Mouse (Mus musculus) intestine, embryonic 14.5 days (tissue): ENCODE data around the gene Nipa1. TPM values are rescaled to one million over a fixed set of nuclear protein-coding genes. Genes with fewer than 3 reads are reported as not detected.
A peak's percentile ranks its signal among the peaks of the same experiment; 100 is the strongest.

Experiments
- ATAC-seq: fragments of 200-750 bp; cut with Nextera tagmentation; replicated peaks from 2 replicates; pipeline ENCODE4 v1.8.0; 2017; ENCODE audit warnings: low read depth, moderate number of reproducible peaks, moderate TSS enrichment, moderate library complexity; ENCODE audit not compliant: low FRiP score, low TSS enrichment
- DNase-seq: peaks from one replicate; pipeline ENCODE4 v3.0.0-alpha.2; 2018; ENCODE audit warnings: low spot score
- H3K27ac ChIP-seq: fragments of 300-500 bp; sonication (generic); 2 replicates; pipeline ENCODE4 v1.5.1; 2014; ENCODE audit warnings: low read depth, mild to moderate bottlenecking, control low read depth
- H3K27me3 ChIP-seq: fragments of 300-500 bp; sonication (generic); replicated peaks from 2 replicates; pipeline ENCODE4 v1.6.1; 2014; ENCODE audit warnings: low read length, control low read depth; ENCODE audit not compliant: control insufficient read depth, insufficient read depth
- H3K36me3 ChIP-seq: fragments of 300-500 bp; sonication (generic); 2 replicates; pipeline ENCODE4 v1.6.1; 2014; ENCODE audit warnings: low read length, control low read depth; ENCODE audit not compliant: control insufficient read depth, insufficient read depth
- H3K4me1 ChIP-seq: fragments of 300-500 bp; sonication (generic); replicated peaks from 2 replicates; pipeline ENCODE4 v1.6.1; 2014; ENCODE audit warnings: low read length, control low read depth, mixed read lengths; ENCODE audit not compliant: control insufficient read depth, insufficient read depth
- H3K4me2 ChIP-seq: fragments of 300-500 bp; sonication (generic); 2 replicates; pipeline ENCODE4 v1.6.1; 2014; ENCODE audit warnings: low read length
- H3K4me3 ChIP-seq: fragments of 300-500 bp; sonication (generic); 2 replicates; pipeline ENCODE4 v1.5.1; 2014; ENCODE audit warnings: low read depth, low read length, control low read depth, mixed read lengths
- H3K9ac ChIP-seq: fragments of 300-500 bp; sonication (generic); 2 replicates; pipeline ENCODE4 v1.6.1; 2014; ENCODE audit warnings: mild to moderate bottlenecking, low read length
- H3K9me3 ChIP-seq: fragments of 300-500 bp; sonication (generic); 2 replicates; pipeline ENCODE4 v1.6.1; 2016; ENCODE audit warnings: low read length, control low read depth; ENCODE audit not compliant: control insufficient read depth
- WGBS: fragments of 180-500 bp; shearing (Covaris S2); extraction: QIAGEN DNeasy Blood & Tissue Kit; methylation state at CpG from one replicate; pipeline ENCODE4 v1.1.7; 2014; 5-methylcytosine and 5-hydroxymethylcytosine counted together
- polyA plus RNA-seq: library from polyadenylated mRNA; unstranded; fragments of >200 nt; fragmentation: Nextera tagmentation; extraction: Ambion mirVana; gene quantifications from 2 replicates; pipeline ENCODE4 v1.2.1, GENCODE M21; 2014

Nipa1 gene
- polyA plus RNA-seq, result 6.0 and 6.5 TPM in 2 replicates

- Histone ChIP-seq H3K4me1 (peaks cover 5% of the 10 kb centered on the region; the same call in 1 of the 2 replicates), H3K27ac (no peak within 1 kb of the TSS), H3K9me3 (no peaks in the 10 kb centered on the region), H3K27me3 (no peaks in the 10 kb centered on the region), H3K36me3 (no peaks in the 10 kb centered on the region), H3K4me3 (peak within 1 kb of the TSS; percentile 73), H3K9ac (peak within 1 kb of the TSS; percentile 73), H3K4me2 (peak within 1 kb of the TSS; percentile 51)
- DNase-seq (no peak), ATAC-seq (no peak)
- WGBS, result 53% methylated on average over 3 of the region's 3 CpGs
Observed at GRCm38 (mm10) chr7:56019930-56020253, at the start of gene Nipa1. Gene Nipa1 (minus strand): TSS chr7:56019954.

GRCm38 (mm10) chr7:56066634-56067033 lies 46.9 kb upstream of the Nipa1 start:
- no peaks in the 10 kb centered on the region for H3K27me3 ChIP-seq
- no peak overlapping the region for H3K9ac ChIP-seq
- WGBS, result 97% methylated on average over 1 of the region's 1 CpGs
- H3K4me1 ChIP-seq, result no peaks in the 10 kb centered on the region
- no peak for ATAC-seq
- no peak overlapping the region for H3K4me2 ChIP-seq
- no peak for DNase-seq
- H3K4me3 ChIP-seq, result no peak overlapping the region
- H3K9me3 ChIP-seq, result no peaks in the 10 kb centered on the region
- no peak overlapping the region for H3K27ac ChIP-seq
- peaks cover 11% of the 10 kb centered on the region; the same call in 1 of the 2 replicates for H3K36me3 ChIP-seq

DNA sequence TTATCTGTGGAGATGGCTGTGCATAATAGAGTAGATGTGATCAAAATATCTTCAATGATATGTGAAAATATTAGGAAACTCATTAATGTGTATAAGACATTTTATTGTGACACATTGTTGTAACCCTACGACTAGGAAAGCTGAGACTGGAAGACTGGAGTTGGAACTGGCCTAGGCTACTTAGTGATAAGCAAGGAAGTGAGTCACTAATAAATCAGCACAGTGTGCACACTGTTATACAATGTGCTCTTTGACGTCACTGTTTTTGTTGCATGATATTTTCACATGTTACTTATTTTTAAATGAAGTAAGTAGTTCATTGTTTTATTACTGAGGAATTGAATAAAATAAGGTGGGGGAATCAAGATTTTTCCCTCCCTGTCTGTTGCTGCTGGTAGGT lies 46.4 kb upstream of the Nipa1 start:
- Histone ChIP-seq H3K27ac (no peak overlapping the region), H3K27me3 (no peaks in the 10 kb centered on the region), H3K9ac (no peak overlapping the region), H3K9me3 (no peaks in the 10 kb centered on the region), H3K4me1 (no peaks in the 10 kb centered on the region), H3K4me3 (no peak overlapping the region), H3K4me2 (no peak overlapping the region), H3K36me3 (peaks cover 11% of the 10 kb centered on the region; the same call in 1 of the 2 replicates)
- WGBS, result 60% methylated on average over 2 of the region's 2 CpGs
- DNase-seq (no peak), ATAC-seq (no peak)

DNA sequence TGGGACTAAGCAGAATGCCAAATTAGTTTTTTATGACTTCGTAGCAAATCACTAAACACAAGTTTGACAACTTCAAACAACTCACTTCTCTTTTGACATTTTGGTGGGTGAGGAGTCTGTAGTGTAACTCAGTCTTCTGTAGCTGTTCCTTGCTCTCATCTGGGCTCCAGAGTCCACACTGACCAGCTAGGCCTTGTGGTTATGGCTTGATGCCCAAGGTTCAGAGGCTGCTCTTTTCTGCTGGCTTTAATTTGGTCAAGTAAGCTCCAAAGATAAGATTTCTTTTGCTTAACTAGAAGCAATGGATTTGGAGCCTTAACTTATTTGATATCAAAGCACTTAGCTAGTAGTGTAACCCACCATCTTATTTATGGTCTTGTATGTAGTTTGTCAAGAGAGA lies 45.1 kb upstream of the Nipa1 start:
- WGBS, result 100% methylated on average over 1 of the region's 1 CpGs
- no peak for DNase-seq
- ATAC-seq, result no peak
- Histone ChIP-seq H3K27ac (no peak overlapping the region), H3K36me3 (0 out of 2 replicates have a peak, but pooled peaks cover 7% of the 10 kb centered on the region), H3K27me3 (no peaks in the 10 kb centered on the region), H3K9ac (no peak overlapping the region), H3K9me3 (no peaks in the 10 kb centered on the region), H3K4me2 (no peak overlapping the region), H3K4me1 (no peaks in the 10 kb centered on the region), H3K4me3 (no peak overlapping the region)

DNA sequence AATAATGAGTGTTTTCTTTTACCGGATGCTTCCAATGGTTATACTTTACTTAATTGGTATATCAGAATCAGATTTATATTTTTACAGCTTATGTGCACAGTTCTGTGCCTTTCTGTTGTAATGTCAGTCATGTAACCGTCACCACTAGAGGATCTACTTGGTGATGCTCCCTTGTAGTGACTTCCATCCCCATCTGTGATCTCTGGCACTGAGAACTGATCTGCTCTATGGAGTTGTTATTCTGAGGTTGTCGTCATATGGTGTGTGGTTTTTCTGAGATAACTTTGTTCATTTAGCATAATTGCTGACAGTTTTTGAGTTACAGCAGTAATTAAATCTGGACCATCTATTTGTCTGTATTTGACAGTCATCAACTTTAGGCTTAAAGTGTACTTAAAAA lies 35.6 kb upstream of the Nipa1 start:
- no peak overlapping the region for H3K27ac ChIP-seq
- peaks cover 6% of the 10 kb centered on the region for H3K4me1 ChIP-seq
- H3K36me3 ChIP-seq, result peaks cover 16% of the 10 kb centered on the region; the same call in 1 of the 2 replicates
- ATAC-seq (no peak), DNase-seq (no peak)
- no peak overlapping the region for H3K9ac ChIP-seq
- no peak overlapping the region for H3K4me3 ChIP-seq
- H3K27me3 ChIP-seq, result no peaks in the 10 kb centered on the region
- H3K9me3 ChIP-seq, result no peaks in the 10 kb centered on the region
- WGBS, result 89% methylated on average over 3 of the region's 3 CpGs
- no peak overlapping the region for H3K4me2 ChIP-seq

DNA sequence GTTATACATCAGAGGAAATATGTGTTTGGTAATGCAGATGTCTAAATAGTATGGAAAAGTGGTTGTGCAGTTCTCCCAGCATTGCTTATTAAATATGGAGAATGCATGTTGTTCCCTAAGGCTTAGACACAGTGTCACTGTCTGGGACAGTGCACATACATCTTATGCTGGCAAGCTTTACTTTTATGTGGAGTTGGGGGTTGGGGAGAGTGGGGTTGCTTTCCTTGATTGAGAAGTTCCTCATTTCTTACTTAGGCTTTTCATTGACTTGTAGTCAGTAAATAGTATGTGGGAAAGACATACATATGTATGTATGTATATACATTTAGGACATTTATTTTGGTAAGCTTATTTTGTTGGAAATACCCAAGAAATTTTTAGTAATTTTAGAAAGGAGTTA lies 33.2 kb upstream of the Nipa1 start:
- no peak for ATAC-seq
- H3K27ac ChIP-seq, result no peak overlapping the region

GRCm38 (mm10) chr7:56050487-56050911 lies 30.7 kb upstream of the Nipa1 start:
- under 1% methylated on average over 18 of the region's 18 CpGs for WGBS
- Histone ChIP-seq H3K9ac (peak overlapping the region; percentile 68), H3K27me3 (no peaks in the 10 kb centered on the region), H3K9me3 (no peaks in the 10 kb centered on the region), H3K4me2 (peak overlapping the region; percentile 74), H3K27ac (peak overlapping the region; percentile 82), H3K4me3 (peak overlapping the region; percentile 77), H3K4me1 (peaks cover 8% of the 10 kb centered on the region), H3K36me3 (no peaks in the 10 kb centered on the region)
- DNase-seq (no peak), ATAC-seq (peak; percentile 32)

More for the DNA sequence above, 33.2 kb upstream of the Nipa1 start:
- H3K27me3 ChIP-seq, result no peaks in the 10 kb centered on the region
- no peak for DNase-seq
- H3K9me3 ChIP-seq, result no peaks in the 10 kb centered on the region
- no peak overlapping the region for H3K4me3 ChIP-seq
- H3K36me3 ChIP-seq, result peaks cover 11% of the 10 kb centered on the region; the same call in 1 of the 2 replicates
- H3K4me1 ChIP-seq, result peaks cover 8% of the 10 kb centered on the region
- no peak overlapping the region for H3K4me2 ChIP-seq
- no peak overlapping the region for H3K9ac ChIP-seq

- Histone ChIP-seq H3K9ac (peak within 1 kb of the TSS; percentile 68), H3K27me3 (no peaks in the 10 kb centered on the region), H3K4me3 (peak within 1 kb of the TSS; percentile 77), H3K4me2 (peak within 1 kb of the TSS; percentile 74), H3K4me1 (peaks cover 8% of the 10 kb centered on the region), H3K9me3 (no peaks in the 10 kb centered on the region), H3K27ac (peak within 1 kb of the TSS; percentile 82), H3K36me3 (no peaks in the 10 kb centered on the region)
- WGBS, result under 1% methylated on average over 47 of the region's 47 CpGs
- peak; percentile 100 for ATAC-seq
- DNase-seq, result peak; percentile 96
Observed at GRCm38 (mm10) chr7:56049831-56050321, 30.1 kb upstream of the Nipa1 start, which contains the start of gene Herc2. Gene Herc2 (plus strand): TSS chr7:56050196.

DNA sequence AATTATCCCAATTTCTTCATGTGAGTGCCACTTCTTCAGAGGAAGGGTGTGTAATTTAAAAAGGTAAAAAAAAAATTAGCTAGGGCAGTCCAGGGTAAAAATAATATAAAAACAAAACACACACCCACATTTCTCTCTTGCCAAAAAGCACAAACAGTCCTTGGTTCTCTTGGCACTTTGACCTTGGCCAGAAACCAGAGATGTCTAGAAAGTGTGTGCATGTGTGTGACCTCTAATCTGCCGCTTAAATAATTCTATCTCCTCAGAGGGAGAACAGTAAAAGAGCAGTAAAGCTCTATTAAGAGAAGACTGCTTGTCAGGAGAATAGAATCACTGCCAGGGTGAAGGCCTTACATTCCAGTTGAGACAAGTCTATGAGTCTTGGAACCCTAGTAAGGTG lies 27.4 kb upstream of the Nipa1 start:
- H3K9me3 ChIP-seq, result no peaks in the 10 kb centered on the region
- ATAC-seq (no peak), DNase-seq (no peak)
- no peak overlapping the region for H3K4me2 ChIP-seq
- H3K4me3 ChIP-seq, result no peak overlapping the region
- H3K9ac ChIP-seq, result no peak overlapping the region
- no peaks in the 10 kb centered on the region for H3K27me3 ChIP-seq
- H3K27ac ChIP-seq, result no peak overlapping the region
- no peaks in the 10 kb centered on the region for H3K36me3 ChIP-seq
- H3K4me1 ChIP-seq, result peaks cover 8% of the 10 kb centered on the region
- WGBS, result 84% methylated on average over 1 of the region's 1 CpGs
